Mouse (Mus musculus) adrenal gland, postnatal 10 days (tissue): Measurements from ENCODE around the gene Fnbp1. TPM values are rescaled to one million over a fixed set of nuclear protein-coding genes. Genes with fewer than 3 reads are reported as not detected.

Experiments
- DNase-seq: peaks from one replicate; pipeline ENCODE4 v3.0.0; 2021; ENCODE audit warnings: mixed read lengths
- total RNA-seq, 2 experiments: library from RNA; stranded (reverse); gene quantifications; 2 replicates each; pipeline ENCODE4 v1.2.3; 2021

The Fnbp1 gene
- total RNA-seq, 2 experiments from 2014 or later = 48.1 to 58.5 TPM

DNA sequence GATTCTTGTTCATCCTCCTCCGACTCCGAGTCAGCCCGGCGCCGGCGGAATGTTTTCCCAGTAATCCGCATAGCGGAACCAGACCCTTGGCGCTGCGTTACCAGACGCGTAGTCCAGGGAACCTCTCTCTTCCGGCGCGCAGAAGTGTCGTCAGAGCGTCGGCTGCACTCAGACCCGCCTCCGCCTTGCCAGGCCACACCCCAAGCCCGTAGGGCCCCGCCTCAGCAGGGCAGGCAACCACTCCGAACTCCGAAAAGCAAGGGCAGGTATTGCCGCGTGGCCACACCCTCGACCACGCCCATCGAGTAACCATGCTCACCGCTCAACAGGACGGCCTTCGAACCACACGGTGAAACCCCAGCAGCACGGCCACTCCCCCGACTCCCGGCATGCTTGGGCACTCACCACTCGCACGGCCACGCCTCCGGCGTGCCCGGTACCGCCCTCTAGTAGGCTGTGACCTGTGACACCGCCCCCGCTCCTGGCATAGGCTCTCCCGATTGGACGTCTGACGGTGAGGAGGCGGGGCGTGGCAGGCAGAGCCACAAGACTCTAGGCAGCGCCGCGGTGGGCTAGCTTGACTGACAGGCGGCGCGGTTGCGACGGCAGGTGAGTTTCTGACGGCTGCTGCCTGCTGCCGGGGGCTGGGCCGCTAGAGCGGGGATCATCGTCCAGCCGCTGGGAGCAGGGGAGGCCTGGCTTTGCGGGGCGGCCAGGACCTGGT, 159.9 kb downstream of the Fnbp1 start, which contains the start of the genes BC005624 and Usp20:
Gene BC005624, minus strand, starts transcription at position 412 of the 724 bp plus-strand sequence.
Gene Usp20, plus strand, starts transcription at position 490 of the 724 bp plus-strand sequence.
- DNase-seq = peak; percentile 99

Other genes starting within 250 kb of the Fnbp1 start
- 10 to 100 TPM in 1 of 2 experiments, 1 to 10 TPM in 1; 9.1 to 12.0 TPM for gene Ptges, start 212.1 kb downstream of the Fnbp1 start, total RNA-seq
- 10 to 100 TPM; 38.8 to 44.0 TPM for gene Tor1b, start 189.0 kb downstream of the Fnbp1 start, total RNA-seq
- 10 to 100 TPM; 32.5 to 35.7 TPM for gene Tor1a, start 174.1 kb downstream of the Fnbp1 start, total RNA-seq
- gene BC005624, start 159.8 kb downstream of the Fnbp1 start, total RNA-seq = 10 to 100 TPM; 26.4 to 30.1 TPM
- gene Usp20, start 159.7 kb downstream of the Fnbp1 start, total RNA-seq = 10 to 100 TPM; 17.6 to 22.5 TPM
- gene Gpr107, start 10.3 kb upstream of the Fnbp1 start, total RNA-seq = 10 to 100 TPM; 41.7 to 56.4 TPM
- 1 to 10 TPM; 4.2 to 6.8 TPM for gene Ncs1, start 103.8 kb upstream of the Fnbp1 start, total RNA-seq
- 1 to 10 TPM; 6.4 to 9.4 TPM for gene Hmcn2, start 172.4 kb upstream of the Fnbp1 start, total RNA-seq